Mouse (Mus musculus): ENCODE measurements around the gene Usp40.

- TF ChIP-seq POLR2A (IDR thresholded peaks at IDR 0.05; ENCODE audit: insufficient read length, low read depth), result no peak
- no peak for TF ChIP-seq E2F4 (IDR thresholded peaks at IDR 0.05; ENCODE audit: insufficient read depth)
- no peak for TF ChIP-seq MAX (IDR thresholded peaks at IDR 0.05; ENCODE audit: low read depth)
- no peak for TF ChIP-seq USF1 (IDR thresholded peaks at IDR 0.05; ENCODE audit: low read depth)
- no peak for TF ChIP-seq CEBPB (IDR thresholded peaks at IDR 0.05; ENCODE audit: insufficient read depth, poor library complexity, severe bottlenecking)
- TF ChIP-seq POLR2AphosphoS2 (IDR thresholded peaks at IDR 0.05; ENCODE audit: insufficient read length, low read depth), result no peak
- no peak for TF ChIP-seq MYOD1 (IDR thresholded peaks at IDR 0.05; ENCODE audit: control insufficient read depth in 1 of 3, insufficient read length in 2 of 3, low read depth in 2 of 3)
- no peak for TF ChIP-seq TCF3 (IDR thresholded peaks at IDR 0.05; ENCODE audit: insufficient read length, low read depth)
- TF ChIP-seq SRF (IDR thresholded peaks at IDR 0.05; ENCODE audit: control insufficient read depth, insufficient read length, low read depth), result no peak
Measured at GRCm38 (mm10) chr1:87902186-87902585, 106.2 kb downstream of the Usp40 start.
